Mouse (Mus musculus): ENCODE measurements at regions not wholly inside any gene's neighbourhood (a gene's known extent, or its start where the extent isn't known, plus 50 kb on each side); places are given as distances from the start of the nearest gene placed in this dataset.

GRCm38 (mm10) chr11:27219715-27220699, 626.2 kb upstream of the Vrk2 start:
- Histone ChIP-seq H3K27ac (ENCODE audit: low read depth, low read length) (no peak overlapping the region), H3K27me3 (replicated peaks; ENCODE audit: control insufficient read depth, insufficient read depth, low read length) (no peaks in the 10 kb centered on the region), H3K9ac (ENCODE audit: low read depth, low read length) (no peak overlapping the region), H3K4me1 (replicated peaks; ENCODE audit: control insufficient read depth, insufficient read depth, low read length) (no peaks in the 10 kb centered on the region), H3K4me3 (ENCODE audit: low read depth, low read length) (no peak overlapping the region), H3K9me3 (ENCODE audit: control insufficient read depth) (no peaks in the 10 kb centered on the region), H3K36me3 (ENCODE audit: control insufficient read depth, insufficient read depth) (no peaks in the 10 kb centered on the region), H3K4me2 (replicated peaks; ENCODE audit: low read depth) (no peak overlapping the region)
- ATAC-seq: no peak
- WGBS: 38% methylated on average over 6 of the region's 6 CpGs
- peak; percentile 54 for TF ChIP-seq CTCF (IDR thresholded peaks at IDR 0.05; ENCODE audit: low read depth)

DNA sequence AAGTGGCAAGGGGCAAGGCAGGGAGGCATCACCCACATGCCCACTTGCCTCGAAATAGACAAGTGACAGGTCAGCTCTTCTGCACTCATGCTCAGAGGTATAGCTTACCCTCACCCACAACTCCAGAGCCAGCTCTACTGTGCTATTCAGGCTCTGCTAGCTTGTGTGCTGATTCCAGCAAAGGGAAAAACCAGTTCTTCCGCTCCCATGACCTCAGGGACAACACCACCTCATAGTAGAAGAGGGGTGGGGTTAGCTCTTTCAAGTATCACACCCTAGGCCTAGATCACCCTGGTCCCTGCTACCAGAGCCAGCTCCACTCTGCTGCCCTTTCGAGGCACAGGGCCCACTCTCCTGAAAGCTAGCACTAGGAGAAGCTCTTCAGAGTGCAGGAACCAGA, 622.0 kb upstream of the Vrk2 start:
- ATAC-seq: no peak
- Histone ChIP-seq H3K36me3 (ENCODE audit: control insufficient read depth, insufficient read depth) (no peaks in the 10 kb centered on the region), H3K4me2 (replicated peaks; ENCODE audit: low read depth) (no peak overlapping the region), H3K4me1 (replicated peaks; ENCODE audit: control insufficient read depth, insufficient read depth, low read length) (no peaks in the 10 kb centered on the region), H3K9ac (ENCODE audit: low read depth, low read length) (no peak overlapping the region), H3K27ac (ENCODE audit: low read depth, low read length) (no peak overlapping the region), H3K27me3 (replicated peaks; ENCODE audit: control insufficient read depth, insufficient read depth, low read length) (no peaks in the 10 kb centered on the region), H3K9me3 (ENCODE audit: control insufficient read depth) (no peaks in the 10 kb centered on the region), H3K4me3 (ENCODE audit: low read depth, low read length) (no peak overlapping the region)
- TF ChIP-seq CTCF (IDR thresholded peaks at IDR 0.05; ENCODE audit: low read depth): no peak
- 34% methylated on average over 3 of the region's 3 CpGs for WGBS

DNA sequence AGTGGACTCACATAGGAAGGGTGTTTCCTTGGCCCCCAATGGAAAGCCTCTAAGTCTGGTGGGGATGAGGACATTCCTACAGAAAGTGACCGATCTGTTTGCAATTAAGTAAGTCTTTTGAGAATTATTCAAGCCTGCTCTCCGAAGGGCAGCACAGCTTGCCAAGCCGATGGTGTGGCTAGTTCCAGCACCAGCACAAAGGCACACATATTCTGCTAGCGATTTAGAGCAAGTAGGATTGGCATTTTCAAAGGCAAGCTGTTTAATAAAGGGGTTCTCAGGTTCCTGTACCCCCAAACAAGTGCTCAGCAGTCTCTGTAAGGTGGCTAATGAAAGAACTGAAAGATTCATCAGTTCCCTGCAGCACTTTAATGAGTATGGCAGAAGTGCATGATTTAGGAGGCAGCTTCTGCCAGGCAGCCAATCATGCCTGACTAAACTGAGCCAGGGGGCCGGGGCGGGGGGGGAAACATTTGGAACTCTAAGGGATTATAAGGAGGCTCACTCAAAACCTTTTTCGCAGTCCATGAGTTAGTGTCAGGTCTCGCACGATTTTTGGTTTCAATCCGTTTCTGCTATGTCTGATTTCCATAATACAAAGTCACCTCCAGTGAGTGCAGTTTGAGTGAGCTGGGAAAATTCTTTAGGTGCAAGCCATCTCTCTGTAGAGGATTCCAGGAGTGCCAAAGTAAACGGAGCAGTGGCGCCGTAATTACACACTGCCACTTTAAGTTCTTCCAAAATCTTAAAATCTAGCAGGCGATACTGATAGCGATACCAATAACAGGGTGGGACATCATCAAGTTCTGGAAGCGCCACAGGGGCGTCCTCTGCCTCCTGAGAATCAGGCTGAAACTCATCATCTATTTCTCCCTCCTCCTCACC, 609.8 kb upstream of the Vrk2 start:
- no peak for ATAC-seq
- no peak overlapping the region for H3K27ac ChIP-seq (ENCODE audit: low read depth, low read length)
- WGBS: 85% methylated on average over 17 of the region's 17 CpGs
- H3K27me3 ChIP-seq (replicated peaks; ENCODE audit: control insufficient read depth, insufficient read depth, low read length): no peaks in the 10 kb centered on the region
- no peaks in the 10 kb centered on the region for H3K4me1 ChIP-seq (replicated peaks; ENCODE audit: control insufficient read depth, insufficient read depth, low read length)
- H3K9ac ChIP-seq (ENCODE audit: low read depth, low read length): no peak overlapping the region
- H3K4me2 ChIP-seq (replicated peaks; ENCODE audit: low read depth): no peak overlapping the region
- 0 out of 2 replicates have a peak, but pooled peaks cover 3% of the 10 kb centered on the region for H3K9me3 ChIP-seq (ENCODE audit: control insufficient read depth)
- no peak overlapping the region for H3K4me3 ChIP-seq (ENCODE audit: low read depth, low read length)
- H3K36me3 ChIP-seq (ENCODE audit: control insufficient read depth, insufficient read depth): no peaks in the 10 kb centered on the region
- no peak for TF ChIP-seq CTCF (IDR thresholded peaks at IDR 0.05; ENCODE audit: low read depth)

DNA sequence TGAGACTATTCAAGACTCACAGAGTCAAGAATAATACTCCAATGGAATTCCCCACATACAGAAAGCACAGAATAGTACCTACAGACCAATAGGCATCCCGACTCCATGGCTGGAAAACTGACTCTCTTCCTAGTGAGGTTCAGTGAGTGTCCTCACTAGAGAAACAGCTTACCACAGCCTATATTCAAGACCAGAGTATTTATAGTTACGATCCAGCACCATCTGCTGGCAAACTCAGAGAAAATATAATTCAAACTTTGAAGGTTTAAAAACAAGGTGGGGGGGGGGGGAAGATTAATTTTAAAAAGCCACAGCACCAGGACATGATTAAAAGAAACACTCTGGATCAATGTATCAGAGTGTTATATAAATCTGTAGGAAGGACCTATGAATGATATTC, 590.2 kb upstream of the Vrk2 start:
- Histone ChIP-seq H3K27me3 (replicated peaks; ENCODE audit: control insufficient read depth, insufficient read depth, low read length) (no peaks in the 10 kb centered on the region), H3K4me2 (replicated peaks; ENCODE audit: low read depth) (no peak overlapping the region), H3K4me1 (replicated peaks; ENCODE audit: control insufficient read depth, insufficient read depth, low read length) (no peaks in the 10 kb centered on the region), H3K27ac (ENCODE audit: low read depth, low read length) (no peak overlapping the region), H3K4me3 (ENCODE audit: low read depth, low read length) (no peak overlapping the region), H3K9ac (ENCODE audit: low read depth, low read length) (no peak overlapping the region), H3K36me3 (ENCODE audit: control insufficient read depth, insufficient read depth) (no peaks in the 10 kb centered on the region), H3K9me3 (ENCODE audit: control insufficient read depth) (no peaks in the 10 kb centered on the region)
- no peak for ATAC-seq
- no peak for TF ChIP-seq CTCF (IDR thresholded peaks at IDR 0.05; ENCODE audit: low read depth)
- WGBS: 59% methylated on average over 2 of the region's 2 CpGs

- no peak for TF ChIP-seq CTCF (IDR thresholded peaks at IDR 0.05; ENCODE audit: low read depth)
- H3K36me3 ChIP-seq (ENCODE audit: control insufficient read depth, insufficient read depth): no peaks in the 10 kb centered on the region
- H3K9ac ChIP-seq (ENCODE audit: low read depth, low read length): no peak overlapping the region
- H3K4me2 ChIP-seq (replicated peaks; ENCODE audit: low read depth): no peak overlapping the region
- H3K9me3 ChIP-seq (ENCODE audit: control insufficient read depth): no peaks in the 10 kb centered on the region
- no peaks in the 10 kb centered on the region for H3K27me3 ChIP-seq (replicated peaks; ENCODE audit: control insufficient read depth, insufficient read depth, low read length)
- no peak overlapping the region for H3K27ac ChIP-seq (ENCODE audit: low read depth, low read length)
- no peak for ATAC-seq
- no peak overlapping the region for H3K4me3 ChIP-seq (ENCODE audit: low read depth, low read length)
- H3K4me1 ChIP-seq (replicated peaks; ENCODE audit: control insufficient read depth, insufficient read depth, low read length): no peaks in the 10 kb centered on the region
Measured at GRCm38 (mm10) chr11:27183422-27183821, 589.6 kb upstream of the Vrk2 start.

DNA sequence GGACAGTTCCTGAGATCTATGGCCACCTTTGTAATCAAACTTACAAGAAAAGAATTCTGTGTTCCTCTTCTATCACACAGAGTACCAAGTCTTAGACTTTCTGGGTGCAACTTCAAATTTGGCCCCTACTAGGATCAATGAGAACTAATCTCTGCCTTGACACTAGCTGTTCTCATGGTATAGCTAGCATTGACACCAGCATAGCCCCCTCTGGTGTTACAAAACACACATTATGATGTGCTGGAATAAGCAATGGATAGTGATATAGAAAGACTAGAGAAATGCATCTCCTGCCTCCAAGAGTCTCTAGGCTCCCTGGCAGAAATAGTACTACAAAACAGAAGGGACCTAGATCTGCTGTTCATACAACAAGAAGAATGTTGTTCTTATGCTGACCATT, 566.6 kb upstream of the Vrk2 start:
- TF ChIP-seq CTCF (IDR thresholded peaks at IDR 0.05; ENCODE audit: low read depth): no peak
- no peaks in the 10 kb centered on the region for H3K4me1 ChIP-seq (replicated peaks; ENCODE audit: control insufficient read depth, insufficient read depth, low read length)
- no peaks in the 10 kb centered on the region for H3K9me3 ChIP-seq (ENCODE audit: control insufficient read depth)
- no peaks in the 10 kb centered on the region for H3K27me3 ChIP-seq (replicated peaks; ENCODE audit: control insufficient read depth, insufficient read depth, low read length)
- ATAC-seq: no peak
- H3K36me3 ChIP-seq (ENCODE audit: control insufficient read depth, insufficient read depth): no peaks in the 10 kb centered on the region
- no peak overlapping the region for H3K27ac ChIP-seq (ENCODE audit: low read depth, low read length)
- H3K9ac ChIP-seq (ENCODE audit: low read depth, low read length): no peak overlapping the region
- no peak overlapping the region for H3K4me2 ChIP-seq (replicated peaks; ENCODE audit: low read depth)
- no peak overlapping the region for H3K4me3 ChIP-seq (ENCODE audit: low read depth, low read length)

Data from intestine, postnatal 0 days (tissue).